Mouse (Mus musculus): ENCODE data around the gene Tut4. TPM values are rescaled to one million over a fixed set of nuclear protein-coding genes. Genes with fewer than 3 reads are reported as not detected.

Gene Tut4
- total RNA-seq, 2 experiments from 2014 or later: 19.0 to 20.0 TPM

GRCm38 (mm10) chr4:108438082-108438840 lies 21.0 kb upstream of the Tut4 start:
- intact Hi-C loops (cut with DNase I): no loop called here
- Histone ChIP-seq H3K27ac (no peak overlapping the region), H3K4me3 (no peak overlapping the region)
- no peak for TF ChIP-seq CTCF (IDR thresholded peaks at IDR 0.05)
- DNase-seq: no peak

- intact Hi-C loops (cut with DNase I): no loop called here
- DNase-seq: no peak
- no peak for TF ChIP-seq CTCF (IDR thresholded peaks at IDR 0.05)
- Histone ChIP-seq H3K27ac (no peak overlapping the region), H3K4me3 (no peak overlapping the region)
Measured at GRCm38 (mm10) chr4:108448091-108448490, 11.1 kb upstream of the Tut4 start.

GRCm38 (mm10) chr4:108456028-108456427 lies 3.2 kb upstream of the Tut4 start:
- intact Hi-C loops (cut with DNase I): no loop called here
- TF ChIP-seq CTCF (IDR thresholded peaks at IDR 0.05): no peak

GRCm38 (mm10) chr4:108458201-108458741 lies 955 bp upstream of the Tut4 start:
- Histone ChIP-seq H3K27ac (peak overlapping the region; percentile 92; the same call in 1 of the 2 replicates), H3K4me3 (peak overlapping the region; percentile 92)
- TF ChIP-seq CTCF (IDR thresholded peaks at IDR 0.05): no peak
- DNase-seq: no peak
- intact Hi-C loops (cut with DNase I): loop anchor here (2.0 kb wide), 2 partner anchors 51 to 69 kb away; partner anchors contain the start of gene Gpx7

More at GRCm38 (mm10) chr4:108456028-108456427, 3.2 kb upstream of the Tut4 start:
- no peak for DNase-seq
- H3K4me3 ChIP-seq: no peak overlapping the region
- no peak overlapping the region for H3K27ac ChIP-seq

- DNase-seq: peak; percentile 64
- H3K27ac ChIP-seq: peak overlapping the region; percentile 92
- intact Hi-C loops (cut with DNase I): loop anchor here (5.0 kb wide), 1 partner anchor 113 kb away; no protein-coding TSS in a partner anchor
- TF ChIP-seq CTCF (IDR thresholded peaks at IDR 0.05): peak; percentile 12; the same call in 1 of the 2 replicates
- peak overlapping the region; percentile 92 for H3K4me3 ChIP-seq
Measured at GRCm38 (mm10) chr4:108460156-108460923, 1.1 kb downstream of the Tut4 start.

- Histone ChIP-seq H3K4me3 (peak overlapping the region; percentile 92), H3K27ac (peak overlapping the region; percentile 92)
- DNase-seq: no peak
- intact Hi-C loops (cut with DNase I): loop anchor here (5.0 kb wide), 1 partner anchor 114 kb away; no protein-coding TSS in a partner anchor
- TF ChIP-seq CTCF (IDR thresholded peaks at IDR 0.05): no peak
Measured at GRCm38 (mm10) chr4:108461262-108461903, 2.2 kb downstream of the Tut4 start.

- Histone ChIP-seq H3K4me3 (no peak overlapping the region), H3K27ac (no peak overlapping the region)
- no peak for DNase-seq
- no peak for TF ChIP-seq CTCF (IDR thresholded peaks at IDR 0.05)
- intact Hi-C loops (cut with DNase I): no loop called here
Measured at GRCm38 (mm10) chr4:108473586-108473985, 14.4 kb downstream of the Tut4 start.

GRCm38 (mm10) chr4:108482776-108483175 lies 23.6 kb downstream of the Tut4 start:
- no peak for DNase-seq
- intact Hi-C loops (cut with DNase I): no loop called here
- TF ChIP-seq CTCF (IDR thresholded peaks at IDR 0.05): no peak
- H3K27ac ChIP-seq: no peak overlapping the region
- H3K4me3 ChIP-seq: no peak overlapping the region

- intact Hi-C loops (cut with DNase I): no loop called here
- DNase-seq: no peak
- H3K27ac ChIP-seq: no peak overlapping the region
- no peak for TF ChIP-seq CTCF (IDR thresholded peaks at IDR 0.05)
- H3K4me3 ChIP-seq: no peak overlapping the region
Measured at GRCm38 (mm10) chr4:108484230-108484629, 25.0 kb downstream of the Tut4 start.

GRCm38 (mm10) chr4:108503023-108503422 lies 43.8 kb downstream of the Tut4 start:
- intact Hi-C loops (cut with DNase I): no loop called here
- Histone ChIP-seq H3K27ac (no peak overlapping the region), H3K4me3 (no peak overlapping the region)
- no peak for TF ChIP-seq CTCF (IDR thresholded peaks at IDR 0.05)
- DNase-seq: no peak

GRCm38 (mm10) chr4:108539701-108540100 lies 80.5 kb downstream of the Tut4 start:
- no peak overlapping the region for H3K4me3 ChIP-seq
- intact Hi-C loops (cut with DNase I): no loop called here
- no peak for DNase-seq
- no peak overlapping the region for H3K27ac ChIP-seq
- TF ChIP-seq CTCF (IDR thresholded peaks at IDR 0.05): no peak

- no peak for TF ChIP-seq CTCF (IDR thresholded peaks at IDR 0.05)
- Histone ChIP-seq H3K4me3 (no peak overlapping the region), H3K27ac (no peak overlapping the region)
- intact Hi-C loops (cut with DNase I): loop anchor here (5.0 to 10.0 kb wide), 2 partner anchors 33 to 50 kb away; no protein-coding TSS in a partner anchor
- no peak for DNase-seq
Measured at GRCm38 (mm10) chr4:108565026-108565425, 105.8 kb downstream of the Tut4 start.
